Mouse (Mus musculus) kidney, adult 2 months (tissue): ENCODE results near the gene Hs3st5. TPM values are rescaled to one million over a fixed set of nuclear protein-coding genes. Genes with fewer than 3 reads are reported as not detected.

Experiments
- DNase-seq: peaks from one replicate; pipeline ENCODE4 v3.0.0; 2021
- H3K27ac ChIP-seq: fragments of 200-500 bp; 2 replicates; pipeline ENCODE4 v1.5.1; 2012; ENCODE audit warnings: low read depth, low read length, control low read depth, inconsistent platforms; ENCODE audit not compliant: insufficient read depth
- H3K27me3 ChIP-seq: fragments of 200-500 bp; replicated peaks from 2 replicates; pipeline ENCODE4 v1.6.1; 2012; ENCODE audit warnings: mild to moderate bottlenecking, moderate library complexity, low read length, inconsistent platforms; ENCODE audit not compliant: control insufficient read depth, insufficient read depth
- H3K36me3 ChIP-seq: fragments of 200-500 bp; 2 replicates; pipeline ENCODE4 v1.6.1; 2012; ENCODE audit warnings: mild to moderate bottlenecking, moderate library complexity, low read length, inconsistent platforms; ENCODE audit not compliant: control insufficient read depth, insufficient read depth
- H3K4me1 ChIP-seq: fragments of 200-500 bp; 2 replicates; pipeline ENCODE4 v1.6.1; 2011; ENCODE audit warnings: low read length; ENCODE audit not compliant: control insufficient read depth, insufficient read depth
- H3K4me3 ChIP-seq: fragments of 200-500 bp; 2 replicates; pipeline ENCODE4 v1.5.1; 2011; ENCODE audit warnings: mild to moderate bottlenecking, low read depth, low read length, control low read depth; ENCODE audit not compliant: insufficient read depth
- CTCF ChIP-seq: fragments of 200-500 bp; conservative IDR thresholded peaks from 2 replicates; pipeline ENCODE4 v1.5.1; 2011; ENCODE audit warnings: low read depth, mild to moderate bottlenecking, control low read depth, low read length, moderate library complexity, mixed read lengths; ENCODE audit not compliant: insufficient read depth, insufficient read length
- POLR2A ChIP-seq: fragments of 200-500 bp; IDR thresholded peaks from one replicate; pipeline ENCODE4 v1.6.1; 2011; ENCODE audit warnings: low read depth, low read length, control low read depth
- WGBS: fragments of 180-500 bp; shearing (Covaris S2); methylation state at CpG from one replicate; pipeline ENCODE4 v1.1.7; 2018; 5-methylcytosine and 5-hydroxymethylcytosine counted together
- polyA plus RNA-seq: library from polyadenylated mRNA; depleted of rRNA; stranded (reverse); fragments of >200 nt; gene quantifications from 2 replicates; pipeline ENCODE4 v1.2.3, GENCODE M21; 2012

The Hs3st5 gene
- polyA plus RNA-seq, 1 experiment = 0.11 TPM

GRCm38 (mm10) chr10:36484728-36485300 is 21.8 kb upstream of the Hs3st5 start:
- no peaks in the 10 kb centered on the region for H3K4me1 ChIP-seq
- 90% methylated on average over 1 of the region's 1 CpGs for WGBS
- H3K36me3 ChIP-seq = no peaks in the 10 kb centered on the region
- DNase-seq = no peak
- H3K27ac ChIP-seq = no peak overlapping the region
- no peak overlapping the region for H3K4me3 ChIP-seq
- no peak for TF ChIP-seq CTCF
- no peak for TF ChIP-seq POLR2A
- no peaks in the 10 kb centered on the region for H3K27me3 ChIP-seq

- no peak for DNase-seq
- TF ChIP-seq CTCF = no peak
- no peak for TF ChIP-seq POLR2A
- no peak overlapping the region for H3K27ac ChIP-seq
- no peak overlapping the region for H3K4me3 ChIP-seq
- H3K36me3 ChIP-seq = no peaks in the 10 kb centered on the region
- WGBS = 85% methylated on average over 1 of the region's 1 CpGs
- H3K27me3 ChIP-seq = no peaks in the 10 kb centered on the region
- no peaks in the 10 kb centered on the region for H3K4me1 ChIP-seq
These were observed 13.0 kb upstream of the Hs3st5 start for GRCm38 (mm10) chr10:36493566-36493965.

DNA sequence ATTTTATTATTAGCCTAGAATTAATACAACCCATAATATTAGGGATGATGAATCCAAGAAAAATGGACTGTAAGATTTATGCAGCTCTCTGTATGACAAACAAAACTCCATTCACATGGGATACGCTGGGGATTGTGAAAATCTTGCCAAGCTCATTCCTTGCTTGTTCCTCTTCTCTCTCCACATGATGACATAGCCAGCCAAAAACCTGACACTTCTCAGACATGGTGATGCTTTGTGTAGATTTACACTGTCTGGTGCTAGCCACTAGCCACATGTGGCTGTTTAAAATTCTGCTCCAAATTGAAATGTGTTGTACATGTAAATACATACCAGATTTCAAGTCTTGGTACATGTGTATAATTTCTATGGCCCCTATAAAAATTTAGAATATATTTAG is 6.9 kb upstream of the Hs3st5 start:
- no peaks in the 10 kb centered on the region for H3K27me3 ChIP-seq
- no peak overlapping the region for H3K27ac ChIP-seq
- 82% methylated on average over 1 of the region's 1 CpGs for WGBS
- no peak overlapping the region for H3K4me3 ChIP-seq
- H3K4me1 ChIP-seq = no peaks in the 10 kb centered on the region
- no peak for DNase-seq
- H3K36me3 ChIP-seq = no peaks in the 10 kb centered on the region
- TF ChIP-seq POLR2A = no peak
- TF ChIP-seq CTCF = no peak

- Histone ChIP-seq H3K4me1 (no peaks in the 10 kb centered on the region), H3K27ac (no peak overlapping the region), H3K27me3 (no peaks in the 10 kb centered on the region; the same call in 1 of the 2 replicates), H3K36me3 (no peaks in the 10 kb centered on the region), H3K4me3 (no peak overlapping the region)
- no peak for TF ChIP-seq POLR2A
- TF ChIP-seq CTCF = no peak
- WGBS = 9% methylated on average over 13 of the region's 13 CpGs
- DNase-seq = no peak
These were observed 434 bp upstream of the Hs3st5 start for GRCm38 (mm10) chr10:36506033-36506726.

- no peak overlapping the region for H3K4me3 ChIP-seq
- no peak for DNase-seq
- H3K27me3 ChIP-seq = no peaks in the 10 kb centered on the region; the same call in 1 of the 2 replicates
- H3K27ac ChIP-seq = no peak overlapping the region
- no peaks in the 10 kb centered on the region for H3K36me3 ChIP-seq
- no peak for TF ChIP-seq POLR2A
- no peak for TF ChIP-seq CTCF
- 1% methylated on average over 15 of the region's 15 CpGs for WGBS
- H3K4me1 ChIP-seq = no peaks in the 10 kb centered on the region
These were observed 899 bp downstream of the Hs3st5 start for GRCm38 (mm10) chr10:36507556-36507870.

DNA sequence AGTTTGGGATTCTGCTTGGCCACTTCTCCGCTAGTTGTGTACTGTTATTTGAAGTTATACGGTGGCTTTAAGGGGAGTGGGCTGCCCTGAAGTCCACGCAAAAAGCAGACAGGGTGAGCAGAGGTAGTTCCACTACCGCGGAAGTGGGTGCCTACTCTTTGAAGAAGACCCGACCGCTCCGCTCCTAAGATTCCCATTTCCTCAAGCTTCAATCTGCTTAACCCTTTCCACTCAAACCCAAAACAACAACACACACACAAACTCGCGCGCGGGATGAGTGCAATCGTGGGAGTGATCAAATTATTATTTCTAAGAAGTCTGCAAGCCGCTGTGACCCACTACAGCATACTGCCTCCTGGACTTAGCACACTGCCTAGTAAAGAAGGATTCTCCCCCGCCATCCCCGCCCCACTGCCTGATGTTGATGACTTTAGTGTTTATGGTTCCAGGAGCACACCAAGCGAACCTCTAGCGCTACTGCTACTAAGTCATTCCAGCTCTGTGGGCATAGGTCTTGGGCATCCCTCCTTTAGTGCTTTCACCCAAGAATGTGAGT is 1.5 kb downstream of the Hs3st5 start:
- Histone ChIP-seq H3K4me1 (no peaks in the 10 kb centered on the region), H3K27me3 (no peaks in the 10 kb centered on the region; the same call in 1 of the 2 replicates), H3K36me3 (no peaks in the 10 kb centered on the region), H3K4me3 (no peak overlapping the region), H3K27ac (no peak overlapping the region)
- 2% methylated on average over 18 of the region's 18 CpGs for WGBS
- no peak for DNase-seq
- TF ChIP-seq POLR2A = no peak
- no peak for TF ChIP-seq CTCF

GRCm38 (mm10) chr10:36509477-36509876 is 2.9 kb downstream of the Hs3st5 start:
- Histone ChIP-seq H3K27ac (no peak overlapping the region), H3K4me1 (no peaks in the 10 kb centered on the region), H3K36me3 (no peaks in the 10 kb centered on the region), H3K4me3 (no peak overlapping the region), H3K27me3 (no peaks in the 10 kb centered on the region; the same call in 1 of the 2 replicates)
- TF ChIP-seq CTCF (no peak), POLR2A (no peak)
- DNase-seq = no peak
- 52% methylated on average over 4 of the region's 4 CpGs for WGBS
